Mouse (Mus musculus) c-Kit-positive CD71-positive TER-119-negative erythroid progenitor cells, embryonic 14.5 days (primary cell): Measurements from ENCODE around the gene Frem3.

ENCODE experiments used
- DNase-seq: peaks from one replicate; pipeline ENCODE4 v3.0.0-alpha.2; 2013; ENCODE audit warnings: low read depth

Gene Frem3

GRCm38 (mm10) chr8:80610549-80611440, at the start of gene Frem3:
Gene Frem3 (plus strand): TSS chr8:80611080.
- DNase-seq = no peak

GRCm38 (mm10) chr8:80564205-80564839, 46.6 kb upstream of the Frem3 start:
- no peak for DNase-seq

- no peak for DNase-seq
Measured at GRCm38 (mm10) chr8:80567471-80567870, 43.4 kb upstream of the Frem3 start.

GRCm38 (mm10) chr8:80568243-80568995, 42.5 kb upstream of the Frem3 start:
- no peak for DNase-seq

- DNase-seq = no peak
Measured at GRCm38 (mm10) chr8:80572417-80573061, 38.3 kb upstream of the Frem3 start.

GRCm38 (mm10) chr8:80577126-80577525, 33.8 kb upstream of the Frem3 start:
- DNase-seq = no peak

GRCm38 (mm10) chr8:80579038-80579437, 31.8 kb upstream of the Frem3 start:
- DNase-seq = no peak

- DNase-seq = no peak
Measured at GRCm38 (mm10) chr8:80592626-80593025, 18.3 kb upstream of the Frem3 start.

- DNase-seq = no peak
Measured at GRCm38 (mm10) chr8:80600600-80601170, 10.2 kb upstream of the Frem3 start.

GRCm38 (mm10) chr8:80601886-80602285, 9.0 kb upstream of the Frem3 start:
- no peak for DNase-seq

GRCm38 (mm10) chr8:80607082-80607481, 3.8 kb upstream of the Frem3 start:
- DNase-seq = no peak

- no peak for DNase-seq
Measured at GRCm38 (mm10) chr8:80611441-80611751, 516 bp downstream of the Frem3 start.

- DNase-seq = no peak
Measured at GRCm38 (mm10) chr8:80619787-80620186, 8.9 kb downstream of the Frem3 start.

GRCm38 (mm10) chr8:80647394-80647793, 36.5 kb downstream of the Frem3 start:
- no peak for DNase-seq

- DNase-seq = peak; percentile 19
Measured at GRCm38 (mm10) chr8:80657639-80658038, 46.8 kb downstream of the Frem3 start.

GRCm38 (mm10) chr8:80661055-80661454, 50.2 kb downstream of the Frem3 start:
- DNase-seq = peak; percentile 50

- DNase-seq = no peak
Measured at GRCm38 (mm10) chr8:80663476-80663875, 52.6 kb downstream of the Frem3 start.

GRCm38 (mm10) chr8:80669277-80669901, 58.5 kb downstream of the Frem3 start:
- no peak for DNase-seq

- DNase-seq = peak; percentile 40
Measured at GRCm38 (mm10) chr8:80682594-80682993, 71.7 kb downstream of the Frem3 start.

GRCm38 (mm10) chr8:80683756-80684335, 73.0 kb downstream of the Frem3 start:
- peak; percentile 27 for DNase-seq

GRCm38 (mm10) chr8:80688141-80688540, 77.3 kb downstream of the Frem3 start:
- DNase-seq = peak; percentile 69
